Mouse (Mus musculus) hindbrain, embryonic 16.5 days (tissue): ENCODE data around the gene Slc26a1. TPM values are rescaled to one million over a fixed set of nuclear protein-coding genes. Genes with fewer than 3 reads are reported as not detected.

Source experiments
- ATAC-seq: fragments of 200-750 bp; cut with Nextera tagmentation; 2 replicates; pipeline ENCODE4 v1.8.0; 2017; ENCODE audit warnings: moderate TSS enrichment, moderate library complexity
- H3K27ac ChIP-seq: fragments of 300-500 bp; sonication (generic); 2 replicates; pipeline ENCODE4 v1.5.1; 2014; ENCODE audit warnings: low read depth, mild to moderate bottlenecking, control low read depth, low read length, moderate library complexity
- H3K27me3 ChIP-seq: fragments of 300-500 bp; sonication (generic); replicated peaks from 2 replicates; pipeline ENCODE4 v1.6.1; 2014; ENCODE audit warnings: low read length; ENCODE audit not compliant: control insufficient read depth, insufficient read depth
- H3K36me3 ChIP-seq: fragments of 300-500 bp; sonication (generic); 2 replicates; pipeline ENCODE4 v1.6.1; 2014; ENCODE audit warnings: mild to moderate bottlenecking, low read length, moderate library complexity, mixed read lengths; ENCODE audit not compliant: control insufficient read depth, insufficient read depth
- H3K4me1 ChIP-seq: fragments of 300-500 bp; sonication (generic); 2 replicates; pipeline ENCODE4 v1.6.1; 2014; ENCODE audit warnings: low read depth, low read length; ENCODE audit not compliant: control insufficient read depth, insufficient read depth
- H3K4me2 ChIP-seq: fragments of 300-500 bp; sonication (generic); 2 replicates; pipeline ENCODE4 v1.6.1; 2014; ENCODE audit warnings: mild to moderate bottlenecking, low read length, control low read depth, moderate library complexity
- H3K4me3 ChIP-seq: fragments of 300-500 bp; sonication (generic); 2 replicates; pipeline ENCODE4 v1.5.1; 2014; ENCODE audit warnings: mild to moderate bottlenecking, low read length, control low read depth, moderate library complexity
- H3K9ac ChIP-seq: fragments of 300-500 bp; sonication (generic); 2 replicates; pipeline ENCODE4 v1.6.1; 2014; ENCODE audit warnings: low read depth, mild to moderate bottlenecking, control low read depth, low read length, moderate library complexity
- H3K9me3 ChIP-seq: fragments of 300-500 bp; sonication (generic); 2 replicates; pipeline ENCODE4 v1.6.1; 2014; ENCODE audit warnings: mild to moderate bottlenecking, low read length, moderate library complexity; ENCODE audit not compliant: control insufficient read depth
- WGBS: fragments of 180-500 bp; shearing (Covaris S2); extraction: QIAGEN DNeasy Blood & Tissue Kit; methylation state at CpG from one replicate; pipeline ENCODE4 v1.1.7; 2014; 5-methylcytosine and 5-hydroxymethylcytosine counted together
- polyA plus RNA-seq: library from polyadenylated mRNA; unstranded; fragments of >200 nt; fragmentation: Nextera tagmentation; extraction: Ambion mirVana; gene quantifications from 2 replicates; pipeline ENCODE4 v1.2.1, GENCODE M21; 2015

The Slc26a1 gene
- polyA plus RNA-seq, 1 experiment from 2014 or later, result 3.6 TPM

DNA sequence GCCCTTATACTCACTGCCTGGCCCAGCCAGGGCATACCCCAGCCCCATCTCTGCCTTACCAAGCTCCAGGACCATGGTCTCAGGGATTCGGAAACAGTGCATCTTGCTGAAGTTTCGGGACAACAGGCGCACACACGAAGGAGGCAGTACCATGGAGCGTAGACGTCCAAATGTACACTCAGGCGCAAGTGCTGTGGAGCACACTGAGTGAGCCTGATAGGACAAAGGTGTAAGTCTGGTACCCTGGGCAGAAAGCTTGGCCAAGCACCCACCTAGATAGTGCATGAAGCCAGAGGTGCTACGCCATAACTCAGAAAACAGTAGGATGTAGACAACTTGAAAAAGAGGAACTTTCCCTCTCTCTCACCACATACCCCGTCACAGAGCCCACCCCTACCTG lies 20.0 kb downstream of the Slc26a1 start:
- H3K4me1 ChIP-seq, result peaks cover 17% of the 10 kb centered on the region
- H3K4me2 ChIP-seq, result no peak overlapping the region
- 96% methylated on average over 9 of the region's 9 CpGs for WGBS
- no peak for ATAC-seq
- H3K9ac ChIP-seq, result no peak overlapping the region
- H3K4me3 ChIP-seq, result no peak overlapping the region
- no peak overlapping the region for H3K27ac ChIP-seq
- no peaks in the 10 kb centered on the region for H3K9me3 ChIP-seq
- no peaks in the 10 kb centered on the region for H3K27me3 ChIP-seq
- H3K36me3 ChIP-seq, result peaks cover 46% of the 10 kb centered on the region

GRCm38 (mm10) chr5:108654444-108654990 lies 20.9 kb downstream of the Slc26a1 start:
- Histone ChIP-seq H3K9me3 (no peaks in the 10 kb centered on the region), H3K4me1 (peaks cover 10% of the 10 kb centered on the region), H3K36me3 (peaks cover 52% of the 10 kb centered on the region), H3K27me3 (no peaks in the 10 kb centered on the region), H3K27ac (no peak overlapping the region), H3K4me3 (no peak overlapping the region), H3K4me2 (no peak overlapping the region), H3K9ac (no peak overlapping the region)
- ATAC-seq, result no peak
- 95% methylated on average over 10 of the region's 10 CpGs for WGBS

DNA sequence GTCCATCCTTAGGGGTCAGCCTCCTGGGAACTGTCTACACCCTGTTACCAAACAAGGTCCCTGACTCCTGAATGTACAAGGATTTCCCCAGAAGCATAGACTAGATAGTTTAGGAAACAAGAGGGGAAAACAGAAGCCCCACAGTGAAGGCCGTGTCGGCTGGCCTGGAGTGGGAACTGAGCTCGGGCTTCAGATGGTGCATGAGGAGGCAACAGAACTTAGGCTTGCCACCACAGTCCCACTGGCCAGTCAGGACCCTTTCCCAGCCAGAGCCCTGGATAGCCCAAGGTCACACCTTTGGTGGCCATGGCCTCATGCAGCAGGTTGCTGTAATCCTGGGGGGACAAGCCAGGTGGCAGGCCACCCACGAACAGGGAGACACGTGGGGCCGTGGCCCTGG lies 22.0 kb downstream of the Slc26a1 start:
- H3K9ac ChIP-seq, result no peak overlapping the region
- H3K4me2 ChIP-seq, result no peak overlapping the region
- no peak for ATAC-seq
- no peaks in the 10 kb centered on the region for H3K9me3 ChIP-seq
- H3K27me3 ChIP-seq, result no peaks in the 10 kb centered on the region
- H3K36me3 ChIP-seq, result peaks cover 62% of the 10 kb centered on the region
- no peaks in the 10 kb centered on the region for H3K4me1 ChIP-seq
- WGBS, result 91% methylated on average over 6 of the region's 6 CpGs
- no peak overlapping the region for H3K4me3 ChIP-seq
- H3K27ac ChIP-seq, result no peak overlapping the region

- 81% methylated on average over 1 of the region's 1 CpGs for WGBS
- no peaks in the 10 kb centered on the region for H3K4me1 ChIP-seq
- no peak overlapping the region for H3K4me2 ChIP-seq
- peak; percentile 76 for ATAC-seq
- no peaks in the 10 kb centered on the region for H3K27me3 ChIP-seq
- no peak overlapping the region for H3K27ac ChIP-seq
- no peak overlapping the region for H3K4me3 ChIP-seq
- no peak overlapping the region for H3K9ac ChIP-seq
- H3K9me3 ChIP-seq, result no peaks in the 10 kb centered on the region
- H3K36me3 ChIP-seq, result peaks cover 63% of the 10 kb centered on the region
Observed at GRCm38 (mm10) chr5:108651823-108652222, 23.5 kb downstream of the Slc26a1 start.

DNA sequence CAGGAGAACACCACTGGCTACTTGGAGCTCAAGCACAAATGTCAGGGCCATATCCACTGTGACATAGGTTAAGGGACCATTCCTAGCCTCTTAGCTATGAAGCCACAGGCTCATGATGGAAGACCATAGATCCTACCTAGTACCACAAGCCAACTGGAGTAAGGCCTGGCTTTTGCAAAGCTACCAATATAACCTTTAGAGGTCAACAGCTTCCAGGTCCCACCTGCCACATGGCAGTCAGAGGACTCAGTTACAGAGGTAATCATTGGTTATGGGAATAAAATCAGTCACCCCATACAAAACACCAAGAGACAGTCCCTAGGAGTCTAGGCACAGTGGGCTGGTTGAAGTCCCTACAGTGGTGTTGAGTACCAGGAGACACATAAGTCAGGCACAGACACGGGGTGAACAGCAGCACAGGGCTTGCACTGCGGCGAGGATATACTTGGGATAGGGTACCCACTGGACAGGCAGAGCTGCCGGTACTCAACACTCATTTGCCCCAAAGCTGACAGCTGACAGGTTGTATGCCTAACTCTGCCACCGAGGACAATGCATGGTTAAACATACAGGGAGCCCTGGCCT lies 24.1 kb downstream of the Slc26a1 start:
- 78% methylated on average over 5 of the region's 5 CpGs for WGBS
- H3K4me3 ChIP-seq, result no peak overlapping the region
- H3K27ac ChIP-seq, result no peak overlapping the region
- H3K36me3 ChIP-seq, result peaks cover 59% of the 10 kb centered on the region
- no peak overlapping the region for H3K4me2 ChIP-seq
- H3K9me3 ChIP-seq, result no peaks in the 10 kb centered on the region
- no peaks in the 10 kb centered on the region for H3K4me1 ChIP-seq
- no peaks in the 10 kb centered on the region for H3K27me3 ChIP-seq
- H3K9ac ChIP-seq, result no peak overlapping the region
- ATAC-seq, result peak; percentile 3; the same call in 1 of the 2 replicates

DNA sequence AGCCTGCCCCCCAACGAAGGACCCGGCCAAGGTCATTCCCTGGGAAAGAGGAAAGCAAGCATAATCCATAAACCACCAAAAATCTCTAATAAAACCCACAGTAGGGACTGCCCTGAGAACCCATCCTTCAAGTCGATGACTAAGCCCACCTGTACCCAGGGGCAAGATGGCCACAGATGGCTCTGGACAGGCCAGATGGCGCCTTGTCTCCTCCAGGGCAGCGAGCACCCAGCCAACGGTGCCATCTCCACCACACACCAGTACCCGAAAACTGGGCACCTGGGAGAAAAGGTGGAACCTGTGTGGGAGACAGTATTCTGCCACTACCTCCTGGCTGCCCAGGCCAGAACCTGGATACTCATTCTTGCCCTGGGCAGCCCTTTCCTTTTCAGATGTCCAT lies 25.0 kb downstream of the Slc26a1 start:
- H3K4me1 ChIP-seq, result no peaks in the 10 kb centered on the region
- H3K4me3 ChIP-seq, result no peak overlapping the region
- H3K36me3 ChIP-seq, result peaks cover 51% of the 10 kb centered on the region
- H3K4me2 ChIP-seq, result no peak overlapping the region
- H3K9me3 ChIP-seq, result no peaks in the 10 kb centered on the region
- ATAC-seq, result no peak
- no peak overlapping the region for H3K9ac ChIP-seq
- 89% methylated on average over 7 of the region's 7 CpGs for WGBS
- H3K27me3 ChIP-seq, result no peaks in the 10 kb centered on the region
- no peak overlapping the region for H3K27ac ChIP-seq

DNA sequence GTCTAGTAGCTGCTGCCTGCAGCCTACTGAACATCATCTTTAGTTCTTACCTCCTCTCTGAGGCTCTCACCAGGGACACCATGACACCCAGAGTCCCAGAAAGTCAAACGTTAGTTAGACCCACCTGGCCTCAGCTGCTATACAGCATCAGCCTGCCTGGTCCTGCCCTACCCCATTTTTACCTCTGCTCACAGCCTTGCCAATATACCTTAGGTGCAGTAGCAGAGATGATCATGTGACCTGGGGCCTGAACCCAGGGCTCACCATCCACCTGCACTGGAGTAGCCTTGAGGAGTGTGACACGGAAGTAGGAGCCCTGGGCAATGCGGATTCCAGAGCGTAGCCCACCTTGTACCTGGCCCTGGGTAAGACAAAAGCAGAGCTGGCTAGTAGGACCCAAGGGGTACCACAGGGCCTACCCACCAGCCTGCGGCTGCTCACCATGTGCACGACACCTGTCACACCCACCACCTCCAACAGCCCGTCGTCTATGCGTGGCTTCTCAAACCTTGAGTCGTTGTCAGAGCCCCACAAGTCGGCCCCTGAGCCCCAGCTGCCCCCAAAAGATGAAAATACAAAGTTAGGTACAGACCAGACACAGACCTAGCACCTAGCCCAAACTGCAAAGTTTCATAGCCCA lies 26.3 kb downstream of the Slc26a1 start:
- 93% methylated on average over 11 of the region's 11 CpGs for WGBS
- Histone ChIP-seq H3K36me3 (peaks cover 40% of the 10 kb centered on the region), H3K4me3 (no peak overlapping the region), H3K27me3 (no peaks in the 10 kb centered on the region), H3K4me1 (no peaks in the 10 kb centered on the region), H3K9ac (no peak overlapping the region), H3K9me3 (no peaks in the 10 kb centered on the region), H3K4me2 (no peak overlapping the region), H3K27ac (no peak overlapping the region)
- no peak for ATAC-seq

DNA sequence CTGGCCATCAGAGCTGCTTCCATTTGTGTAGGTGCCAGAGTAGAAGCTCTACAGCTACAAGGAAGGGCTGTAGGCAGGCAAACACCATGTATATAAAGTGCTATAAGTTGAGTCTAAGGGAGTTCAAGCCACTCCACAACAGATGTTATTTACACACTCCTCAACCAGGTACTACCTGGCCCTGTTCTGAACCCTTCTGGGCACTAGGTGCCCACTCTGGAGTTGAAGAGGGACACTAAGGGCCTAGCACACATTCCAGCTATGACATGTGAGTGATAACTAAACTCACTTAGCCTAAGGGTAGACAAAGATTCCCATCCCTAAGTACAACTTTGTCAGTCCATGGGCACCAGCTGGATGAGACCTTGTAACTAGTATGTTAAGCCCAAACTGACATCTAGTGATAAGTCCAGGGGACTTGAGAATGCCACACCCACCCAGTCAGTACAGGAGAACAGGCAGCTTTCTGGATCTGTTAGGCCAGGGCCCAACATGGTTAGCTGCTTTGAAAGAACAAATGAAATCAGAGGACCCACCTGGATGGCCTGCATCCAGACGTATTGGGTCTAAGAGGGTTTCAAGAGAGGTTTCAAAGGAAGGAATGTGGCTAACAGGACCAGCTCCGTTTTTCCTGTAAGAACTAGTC lies 27.4 kb downstream of the Slc26a1 start:
- H3K4me2 ChIP-seq, result no peak overlapping the region
- no peaks in the 10 kb centered on the region for H3K9me3 ChIP-seq
- no peak for ATAC-seq
- H3K4me1 ChIP-seq, result no peaks in the 10 kb centered on the region
- no peak overlapping the region for H3K9ac ChIP-seq
- 93% methylated on average over 2 of the region's 2 CpGs for WGBS
- peaks cover 34% of the 10 kb centered on the region for H3K36me3 ChIP-seq
- H3K27ac ChIP-seq, result no peak overlapping the region
- H3K4me3 ChIP-seq, result no peak overlapping the region
- no peaks in the 10 kb centered on the region for H3K27me3 ChIP-seq

- 93% methylated on average over 2 of the region's 2 CpGs for WGBS
- ATAC-seq, result no peak
- Histone ChIP-seq H3K4me3 (no peak overlapping the region), H3K9ac (no peak overlapping the region), H3K4me1 (no peaks in the 10 kb centered on the region), H3K27me3 (no peaks in the 10 kb centered on the region), H3K4me2 (no peak overlapping the region), H3K9me3 (no peaks in the 10 kb centered on the region), H3K27ac (no peak overlapping the region), H3K36me3 (peaks cover 29% of the 10 kb centered on the region)
Observed at GRCm38 (mm10) chr5:108647311-108647710, 28.1 kb downstream of the Slc26a1 start.
